Mouse (Mus musculus) G1E-ER4 (cell line): ENCODE data around the gene Gm49342. TPM values are rescaled to one million over a fixed set of nuclear protein-coding genes. Genes with fewer than 3 reads are reported as not detected.

ENCODE experiments used
- GATA1 ChIP-seq: IDR thresholded peaks from one replicate; pipeline ENCODE4 v1.8.0; 2012; ENCODE audit warnings: low read length, inconsistent platforms
- polyA plus RNA-seq: library from polyadenylated mRNA; stranded (reverse); fragments of >175 nt; gene quantifications from 2 replicates; pipeline ENCODE4 v1.2.3, GENCODE M21; 2012

Gm49342 gene
- polyA plus RNA-seq, 1 experiment, result 1.1 TPM

GRCm38 (mm10) chr14:50979631-50980030, 35.3 kb downstream of the Gm49342 start:
- no peak for TF ChIP-seq GATA1

GRCm38 (mm10) chr14:50981207-50981606, 36.9 kb downstream of the Gm49342 start:
- TF ChIP-seq GATA1, result no peak

GRCm38 (mm10) chr14:50981837-50982236, 37.5 kb downstream of the Gm49342 start:
- no peak for TF ChIP-seq GATA1

GRCm38 (mm10) chr14:50987668-50988067, 43.4 kb downstream of the Gm49342 start:
- TF ChIP-seq GATA1, result no peak

- TF ChIP-seq GATA1, result no peak
These were observed 46.7 kb downstream of the Gm49342 start for GRCm38 (mm10) chr14:50991037-50991436.

- TF ChIP-seq GATA1, result no peak
These were observed 52.8 kb downstream of the Gm49342 start for GRCm38 (mm10) chr14:50997088-50997487.

GRCm38 (mm10) chr14:50997999-50998666, 53.8 kb downstream of the Gm49342 start:
- TF ChIP-seq GATA1, result no peak

GRCm38 (mm10) chr14:51007152-51007801, 63.0 kb downstream of the Gm49342 start, which contains the start of gene Rnase10:
Gene Rnase10 (plus strand): TSS chr14:51007751.
- no peak for TF ChIP-seq GATA1

- no peak for TF ChIP-seq GATA1
These were observed 63.8 kb downstream of the Gm49342 start for GRCm38 (mm10) chr14:51007914-51008713.

- no peak for TF ChIP-seq GATA1
These were observed 64.5 kb downstream of the Gm49342 start for GRCm38 (mm10) chr14:51008781-51009180.

GRCm38 (mm10) chr14:51009572-51009971, 65.3 kb downstream of the Gm49342 start:
- no peak for TF ChIP-seq GATA1

Other genes with a start within 250 kb of the Gm49342 start
- not detected in 2 replicates for gene Olfr748, start 237.1 kb upstream of the Gm49342 start, polyA plus RNA-seq
- not detected in 2 replicates for gene Olfr749, start 199.4 kb upstream of the Gm49342 start, polyA plus RNA-seq
- gene Ttc5, start 159.0 kb upstream of the Gm49342 start, polyA plus RNA-seq, result 8.2 and 26.0 TPM in 2 replicates
- gene Ccnb1ip1, start 136.8 kb upstream of the Gm49342 start, polyA plus RNA-seq, result 0.11 and 0.15 TPM in 2 replicates
- 5.4 and 6.2 TPM in 2 replicates for gene Parp2, start 136.7 kb upstream of the Gm49342 start, polyA plus RNA-seq
- 1.2 and 1.5 TPM in 2 replicates for gene Tep1, start 74.0 kb upstream of the Gm49342 start, polyA plus RNA-seq
- not detected in 2 replicates for gene Klhl33, start 47.0 kb upstream of the Gm49342 start, polyA plus RNA-seq
- gene Osgep, start 19.6 kb upstream of the Gm49342 start, polyA plus RNA-seq, result 46.1 and 70.5 TPM in 2 replicates
- 204 and 236 TPM in 2 replicates for gene Apex1, start 19.5 kb upstream of the Gm49342 start, polyA plus RNA-seq
- gene Pip4p1, start 13.7 kb upstream of the Gm49342 start, polyA plus RNA-seq, result 74.0 and 135 TPM in 2 replicates
- gene Pnp, start 13.4 kb upstream of the Gm49342 start, polyA plus RNA-seq, result 0.79 and 1.1 TPM in 2 replicates
- not detected in 2 replicates for gene Pnp2, start 11.5 kb downstream of the Gm49342 start, polyA plus RNA-seq
- gene Rnase10, start 63.2 kb downstream of the Gm49342 start, polyA plus RNA-seq, result not detected in 2 replicates
- not detected in 2 replicates for gene Rnase9, start 97.4 kb downstream of the Gm49342 start, polyA plus RNA-seq
- not detected in 2 replicates for gene Rnase11, start 105.6 kb downstream of the Gm49342 start, polyA plus RNA-seq
- not detected in 2 replicates for gene Rnase12, start 113.1 kb downstream of the Gm49342 start, polyA plus RNA-seq
- gene Olfr750, start 129.9 kb downstream of the Gm49342 start, polyA plus RNA-seq, result not detected in 2 replicates
- not detected in 2 replicates for gene Rnase4, start 146.6 kb downstream of the Gm49342 start, polyA plus RNA-seq
- gene Ang, start 146.6 kb downstream of the Gm49342 start, polyA plus RNA-seq, result not detected in 2 replicates
- gene Eddm3b, start 169.9 kb downstream of the Gm49342 start, polyA plus RNA-seq, result not detected in 2 replicates
- 0.03 TPM in 1 of 2 replicates, not detected in the other for gene Rnase6, start 179.4 kb downstream of the Gm49342 start, polyA plus RNA-seq
- gene Rnase1, start 202.3 kb downstream of the Gm49342 start, polyA plus RNA-seq, result not detected in 2 replicates
- gene Rnase2b, start 217.7 kb downstream of the Gm49342 start, polyA plus RNA-seq, result not detected in 2 replicates